Mouse (Mus musculus) stomach, embryonic 16.5 days (tissue): ENCODE measurements around the gene Tdgf1. TPM values are rescaled to one million over a fixed set of nuclear protein-coding genes. Genes with fewer than 3 reads are reported as not detected.

ENCODE experiments used
- ATAC-seq: fragments of 200-750 bp; cut with Nextera tagmentation; 2 replicates; pipeline ENCODE4 v1.8.0; 2017; ENCODE audit warnings: moderate number of reproducible peaks, moderate TSS enrichment; ENCODE audit not compliant: insufficient read depth, low FRiP score
- H3K27ac ChIP-seq: fragments of 300-500 bp; sonication (generic); 2 replicates; pipeline ENCODE4 v1.5.1; 2014; ENCODE audit warnings: low read length
- H3K27me3 ChIP-seq: fragments of 300-500 bp; sonication (generic); 2 replicates; pipeline ENCODE4 v1.6.1; 2014; ENCODE audit warnings: low read length, control low read depth, mixed read lengths; ENCODE audit not compliant: control insufficient read depth, insufficient read depth
- H3K36me3 ChIP-seq: fragments of 300-500 bp; sonication (generic); 2 replicates; pipeline ENCODE4 v1.6.1; 2014; ENCODE audit warnings: low read length; ENCODE audit not compliant: control insufficient read depth, insufficient read depth
- H3K4me1 ChIP-seq: fragments of 300-500 bp; sonication (generic); 2 replicates; pipeline ENCODE4 v1.6.1; 2014; ENCODE audit warnings: low read length, control low read depth, mixed read lengths; ENCODE audit not compliant: control insufficient read depth, insufficient read depth
- H3K4me2 ChIP-seq: fragments of 300-500 bp; sonication (generic); 2 replicates; pipeline ENCODE4 v1.6.1; 2014; ENCODE audit warnings: low read depth, low read length, mixed read lengths
- H3K4me3 ChIP-seq: fragments of 300-500 bp; sonication (generic); replicated peaks from 2 replicates; pipeline ENCODE4 v1.5.1; 2014; ENCODE audit warnings: mild to moderate bottlenecking, low read length
- H3K9ac ChIP-seq: fragments of 300-500 bp; sonication (generic); 2 replicates; pipeline ENCODE4 v1.6.1; 2014; ENCODE audit warnings: low read length
- H3K9me3 ChIP-seq: fragments of 300-500 bp; sonication (generic); replicated peaks from 2 replicates; pipeline ENCODE4 v1.6.1; 2016; ENCODE audit warnings: low read length, control low read depth; ENCODE audit not compliant: control insufficient read depth
- WGBS: fragments of 180-500 bp; shearing (Covaris S2); extraction: QIAGEN DNeasy Blood & Tissue Kit; methylation state at CpG from one replicate; pipeline ENCODE4 v1.1.7; 2014; 5-methylcytosine and 5-hydroxymethylcytosine counted together
- polyA plus RNA-seq: library from polyadenylated mRNA; unstranded; fragments of >200 nt; fragmentation: Nextera tagmentation; extraction: Ambion mirVana; gene quantifications from 2 replicates; pipeline ENCODE4 v1.2.1, GENCODE M21; 2015

Gene Tdgf1
- polyA plus RNA-seq, result not detected in 2 replicates

DNA sequence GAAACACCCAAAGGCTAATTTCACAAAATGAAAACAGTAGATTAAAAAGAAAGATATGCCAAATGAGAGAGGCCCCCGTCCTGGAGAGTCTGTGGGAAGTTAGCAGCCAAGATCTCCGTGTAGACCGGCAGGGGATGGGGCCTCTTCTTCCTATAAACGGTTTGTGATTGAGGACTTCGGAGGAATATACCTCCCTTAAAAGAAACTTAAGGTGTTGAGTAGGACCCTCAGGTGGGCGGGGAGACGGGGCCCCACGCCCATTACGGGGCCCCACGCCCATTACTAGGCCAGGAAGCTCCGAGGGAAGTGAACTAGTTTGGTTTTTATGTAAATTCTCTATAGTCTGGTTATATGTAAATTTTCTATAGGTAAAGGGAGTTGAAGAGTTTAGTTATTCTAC is at the start of gene Tdgf1:
TSS of gene Tdgf1 (minus strand) at position 233 of the 400 bp plus-strand sequence.
- no peak within 1 kb of the TSS for H3K27ac ChIP-seq
- H3K4me2 ChIP-seq, result no peak within 1 kb of the TSS
- 17% methylated on average over 11 of the region's 11 CpGs for WGBS
- H3K9me3 ChIP-seq, result no peaks in the 10 kb centered on the region
- H3K4me1 ChIP-seq, result no peaks in the 10 kb centered on the region
- no peak within 1 kb of the TSS for H3K4me3 ChIP-seq
- H3K27me3 ChIP-seq, result peaks cover 24% of the 10 kb centered on the region
- H3K36me3 ChIP-seq, result no peaks in the 10 kb centered on the region
- H3K9ac ChIP-seq, result no peak within 1 kb of the TSS
- no peak for ATAC-seq

DNA sequence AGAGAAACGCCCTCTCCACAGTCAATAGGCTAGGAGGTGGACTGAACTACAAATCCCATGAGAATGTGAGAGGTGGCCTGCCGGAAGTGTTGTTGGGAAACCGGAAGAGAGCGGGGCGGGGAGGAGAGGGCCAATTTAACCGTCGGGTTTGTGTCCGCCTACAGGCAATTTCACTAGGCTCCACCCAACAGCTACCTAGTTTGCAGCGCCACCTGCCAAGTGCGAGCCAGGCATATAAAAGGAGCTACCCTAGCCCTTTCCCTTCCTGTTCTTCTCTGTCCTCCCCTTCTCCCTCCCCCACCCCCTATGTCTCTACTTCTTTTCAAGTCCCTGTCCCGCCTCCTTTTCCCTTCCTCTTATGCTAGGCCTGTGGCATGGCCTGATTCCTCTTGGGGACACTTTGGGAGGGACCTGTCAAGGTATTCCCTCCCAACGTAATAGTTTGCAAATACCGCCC is 48.8 kb upstream of the Tdgf1 start:
- 10% methylated on average over 13 of the region's 13 CpGs for WGBS
- H3K4me3 ChIP-seq, result peak overlapping the region; percentile 52
- H3K9me3 ChIP-seq, result no peaks in the 10 kb centered on the region
- no peaks in the 10 kb centered on the region for H3K36me3 ChIP-seq
- H3K27me3 ChIP-seq, result no peaks in the 10 kb centered on the region
- H3K9ac ChIP-seq, result peak overlapping the region; percentile 64
- ATAC-seq, result peak; percentile 89
- peak overlapping the region; percentile 49 for H3K27ac ChIP-seq
- H3K4me1 ChIP-seq, result no peaks in the 10 kb centered on the region
- H3K4me2 ChIP-seq, result peak overlapping the region; percentile 62

DNA sequence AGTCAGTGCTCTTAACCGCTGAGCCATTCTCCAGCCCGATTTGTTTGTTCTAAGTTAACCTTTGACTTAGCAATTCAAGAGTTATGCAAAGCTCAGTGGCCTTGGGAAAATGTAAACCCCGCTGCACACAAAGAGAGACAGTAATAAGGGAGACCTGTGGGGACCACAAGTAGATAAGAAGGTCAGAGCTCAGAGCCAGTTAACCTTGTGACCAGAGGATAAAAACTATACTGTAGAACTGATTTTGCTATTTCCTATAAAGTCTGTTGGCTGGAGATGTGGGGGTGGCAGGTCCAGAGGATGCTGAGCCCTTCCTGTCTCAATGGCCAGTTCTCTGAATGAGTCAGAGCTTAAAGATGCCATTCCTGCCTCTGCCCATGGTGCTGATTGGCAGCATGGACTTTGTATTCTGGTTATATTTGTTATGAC is 47.3 kb upstream of the Tdgf1 start:
- no peak overlapping the region; the same call in 1 of the 2 replicates for H3K27ac ChIP-seq
- no peak for ATAC-seq
- H3K4me3 ChIP-seq, result no peak overlapping the region
- no peak overlapping the region for H3K4me2 ChIP-seq
- no peak overlapping the region for H3K9ac ChIP-seq
- H3K27me3 ChIP-seq, result no peaks in the 10 kb centered on the region
- H3K36me3 ChIP-seq, result no peaks in the 10 kb centered on the region
- no peaks in the 10 kb centered on the region for H3K9me3 ChIP-seq
- WGBS, result 25% methylated on average over 3 of the region's 3 CpGs
- H3K4me1 ChIP-seq, result no peaks in the 10 kb centered on the region

DNA sequence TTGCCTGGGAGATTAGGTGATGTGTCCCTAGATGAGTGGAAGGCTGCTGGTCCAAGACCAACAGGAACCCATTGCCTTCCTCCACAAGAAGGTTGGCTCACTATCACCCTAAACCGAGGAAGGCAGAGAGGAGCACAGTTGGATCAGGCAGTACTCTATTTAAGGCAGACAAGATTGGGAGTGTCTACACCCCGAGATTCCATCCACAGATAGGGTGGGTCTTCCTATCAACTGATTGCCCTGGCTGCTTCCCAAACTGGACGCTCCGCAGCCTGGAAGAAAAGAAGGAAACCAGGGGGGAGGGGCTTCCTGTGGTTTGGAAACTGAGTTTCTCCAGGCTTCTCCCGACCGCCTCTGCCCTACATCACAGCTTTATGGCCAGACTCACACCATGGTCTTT is 44.2 kb upstream of the Tdgf1 start, which contains the start of gene Rtp3:
TSS of gene Rtp3 (minus strand) at position 380 of the 400 bp plus-strand sequence.
- 50% methylated on average over 6 of the region's 6 CpGs for WGBS

DNA sequence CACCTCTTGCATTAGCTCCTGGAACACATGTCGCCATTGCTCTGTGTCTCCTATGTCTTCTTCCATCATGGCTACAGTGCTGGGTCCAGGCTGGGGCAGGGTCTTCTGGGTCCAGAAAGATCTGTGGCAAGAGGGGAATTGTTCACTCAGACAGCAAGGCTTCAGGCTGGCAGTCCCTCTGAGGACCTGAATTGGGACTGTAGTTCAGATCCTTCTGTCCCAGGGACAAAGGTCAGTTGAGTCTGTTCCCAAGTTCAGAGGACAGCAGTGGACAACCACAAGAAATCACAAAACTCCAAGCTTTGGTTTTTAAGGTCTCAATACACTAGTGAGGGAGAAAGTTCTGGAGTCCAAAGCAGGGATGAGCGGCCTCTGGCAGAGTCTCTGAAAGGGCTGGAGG is 43.6 kb upstream of the Tdgf1 start:
- no peaks in the 10 kb centered on the region for H3K9me3 ChIP-seq
- no peak overlapping the region for H3K9ac ChIP-seq
- no peaks in the 10 kb centered on the region for H3K27me3 ChIP-seq
- 93% methylated on average over 2 of the region's 2 CpGs for WGBS
- no peak for ATAC-seq
- H3K27ac ChIP-seq, result no peak overlapping the region
- no peak overlapping the region for H3K4me2 ChIP-seq
- no peaks in the 10 kb centered on the region for H3K4me1 ChIP-seq
- H3K4me3 ChIP-seq, result no peak overlapping the region
- no peaks in the 10 kb centered on the region for H3K36me3 ChIP-seq

More for the DNA sequence above, 44.2 kb upstream of the Tdgf1 start, which contains the start of gene Rtp3:
- no peaks in the 10 kb centered on the region for H3K4me1 ChIP-seq
- H3K4me2 ChIP-seq, result no peak within 1 kb of the TSS
- no peak for ATAC-seq
- no peak within 1 kb of the TSS for H3K27ac ChIP-seq
- H3K36me3 ChIP-seq, result no peaks in the 10 kb centered on the region
- H3K27me3 ChIP-seq, result no peaks in the 10 kb centered on the region
- no peaks in the 10 kb centered on the region for H3K9me3 ChIP-seq
- H3K4me3 ChIP-seq, result no peak within 1 kb of the TSS
- no peak within 1 kb of the TSS for H3K9ac ChIP-seq

DNA sequence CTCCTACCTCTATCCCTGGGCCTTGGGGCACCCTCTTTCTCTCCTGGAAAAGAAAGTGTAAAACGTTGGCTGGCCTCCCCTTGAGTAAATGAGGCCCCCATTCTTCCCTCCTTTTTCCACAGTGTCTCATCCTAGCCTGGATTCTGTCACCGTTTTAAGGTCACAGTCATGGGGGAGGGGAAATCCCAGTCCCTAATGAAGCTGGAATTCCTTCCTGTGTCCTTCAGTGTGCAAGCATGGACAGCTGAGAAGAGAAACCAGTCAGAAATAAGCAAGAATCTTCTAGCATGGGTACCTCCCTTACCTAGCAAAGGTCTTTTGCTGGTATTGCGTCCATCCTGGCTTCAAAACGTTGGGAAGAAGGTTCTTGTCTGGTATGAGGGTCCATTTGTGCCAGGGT is 43.2 kb upstream of the Tdgf1 start:
- Histone ChIP-seq H3K4me2 (no peak overlapping the region), H3K4me3 (no peak overlapping the region), H3K36me3 (no peaks in the 10 kb centered on the region), H3K4me1 (no peaks in the 10 kb centered on the region), H3K27ac (no peak overlapping the region), H3K27me3 (no peaks in the 10 kb centered on the region), H3K9ac (no peak overlapping the region), H3K9me3 (no peaks in the 10 kb centered on the region)
- ATAC-seq, result no peak
- 60% methylated on average over 4 of the region's 4 CpGs for WGBS

DNA sequence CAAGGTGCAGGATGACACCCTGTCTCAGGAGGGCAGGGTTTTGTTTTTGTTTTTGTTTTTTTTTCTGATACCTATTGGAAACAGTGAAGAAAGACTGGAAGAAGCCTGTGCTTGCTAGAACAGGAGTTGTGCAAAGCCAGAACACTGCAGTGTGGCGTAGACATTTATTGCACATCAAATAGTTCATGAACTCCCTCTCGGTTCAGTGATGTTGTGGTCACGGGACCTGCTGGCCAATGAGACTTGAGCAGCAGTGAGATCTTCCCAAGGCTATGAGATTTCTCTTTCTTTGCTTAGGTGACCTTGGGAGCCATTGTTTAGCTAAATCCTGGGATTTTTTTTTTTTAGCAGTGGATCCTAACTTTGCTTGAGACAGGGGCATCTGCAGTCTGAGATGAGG is 42.1 kb upstream of the Tdgf1 start:
- Histone ChIP-seq H3K4me2 (no peak overlapping the region), H3K9me3 (no peaks in the 10 kb centered on the region), H3K9ac (no peak overlapping the region), H3K27me3 (no peaks in the 10 kb centered on the region), H3K36me3 (no peaks in the 10 kb centered on the region), H3K4me1 (no peaks in the 10 kb centered on the region), H3K27ac (no peak overlapping the region), H3K4me3 (no peak overlapping the region)
- 68% methylated on average over 3 of the region's 3 CpGs for WGBS
- no peak for ATAC-seq

DNA sequence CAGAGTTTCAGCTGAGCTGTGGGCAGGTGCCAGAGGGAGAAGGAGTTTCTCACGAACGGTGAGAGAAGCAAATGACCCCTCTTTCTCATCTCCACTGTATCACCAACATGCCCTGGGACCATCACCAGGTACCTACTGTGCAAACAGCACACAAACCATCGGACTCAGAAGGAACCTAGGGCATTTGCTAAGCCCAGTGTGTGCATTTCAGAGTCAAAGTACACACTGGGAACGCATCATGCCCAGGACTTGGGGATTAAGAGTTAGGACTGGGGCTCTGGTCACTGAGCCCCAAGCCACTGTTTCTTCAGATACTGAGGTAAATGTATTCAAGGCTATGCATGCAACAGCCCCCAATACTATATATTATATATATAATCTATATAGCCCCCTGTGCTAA is 41.4 kb upstream of the Tdgf1 start:
- Histone ChIP-seq H3K4me1 (no peaks in the 10 kb centered on the region), H3K4me2 (no peak overlapping the region), H3K36me3 (no peaks in the 10 kb centered on the region), H3K4me3 (no peak overlapping the region), H3K9ac (no peak overlapping the region), H3K27me3 (no peaks in the 10 kb centered on the region), H3K9me3 (no peaks in the 10 kb centered on the region), H3K27ac (no peak overlapping the region)
- WGBS, result 66% methylated on average over 4 of the region's 4 CpGs
- ATAC-seq, result no peak

DNA sequence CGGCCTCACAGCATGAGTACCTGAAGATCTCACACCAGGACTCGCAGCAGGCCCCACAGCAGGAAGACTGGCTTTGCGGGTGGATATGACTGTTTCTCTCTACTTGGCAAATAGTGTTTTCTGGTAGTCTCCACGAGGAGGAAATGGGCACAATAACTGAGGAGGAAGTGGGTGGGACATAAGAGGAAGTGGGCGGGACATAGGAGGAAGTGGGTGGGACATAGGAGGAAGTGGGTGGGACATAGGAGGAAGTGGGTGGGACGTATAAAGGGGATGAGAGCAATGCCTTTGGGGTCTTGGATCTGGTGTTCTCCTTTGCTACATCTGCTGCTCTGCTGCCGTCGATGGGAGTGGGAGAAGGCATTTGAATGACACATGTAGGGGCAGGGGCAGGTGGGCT is 40.0 kb upstream of the Tdgf1 start:
- Histone ChIP-seq H3K4me3 (no peak overlapping the region), H3K36me3 (no peaks in the 10 kb centered on the region), H3K9ac (no peak overlapping the region), H3K4me1 (no peaks in the 10 kb centered on the region), H3K4me2 (no peak overlapping the region), H3K27ac (no peak overlapping the region), H3K9me3 (no peaks in the 10 kb centered on the region), H3K27me3 (no peaks in the 10 kb centered on the region)
- no peak for ATAC-seq
- 87% methylated on average over 8 of the region's 8 CpGs for WGBS
